Mouse (Mus musculus) large intestine, adult 2 months (tissue): Measurements from ENCODE around the gene Fam71a. TPM values are rescaled to one million over a fixed set of nuclear protein-coding genes. Genes with fewer than 3 reads are reported as not detected.

ENCODE experiments used
- DNase-seq: peaks from one replicate; pipeline ENCODE4 v3.0.0-alpha.2; 2012; ENCODE audit warnings: low read depth, low spot score
- WGBS: fragments of 180-500 bp; shearing (Covaris S2); methylation state at CpG from one replicate; pipeline ENCODE4 v1.1.7; 2018; 5-methylcytosine and 5-hydroxymethylcytosine counted together
- polyA plus RNA-seq: library from polyadenylated mRNA; depleted of rRNA; stranded (reverse); fragments of >200 nt; gene quantifications from 2 replicates; pipeline ENCODE4 v1.2.3, GENCODE M21; 2012; rRNA removed

Gene Fam71a
- not detected in 2 replicates for polyA plus RNA-seq

- no peak for DNase-seq
- 60% methylated on average over 3 of the region's 3 CpGs for WGBS
Measured at GRCm38 (mm10) chr1:191164717-191165116, at the start of gene Fam71a. TSS of gene Fam71a (minus strand) at chr1:191164817.

- no peak for DNase-seq
- 43% methylated on average over 2 of the region's 2 CpGs for WGBS
Measured at GRCm38 (mm10) chr1:191211096-191211495, 46.5 kb upstream of the Fam71a start.

- 83% methylated on average over 5 of the region's 5 CpGs for WGBS
- DNase-seq: no peak
Measured at GRCm38 (mm10) chr1:191205791-191206190, 41.2 kb upstream of the Fam71a start.

- WGBS: 44% methylated on average over 5 of the region's 5 CpGs
- no peak for DNase-seq
Measured at GRCm38 (mm10) chr1:191204876-191205275, 40.3 kb upstream of the Fam71a start.

GRCm38 (mm10) chr1:191203496-191203895 lies 38.9 kb upstream of the Fam71a start:
- no peak for DNase-seq
- WGBS: 30% methylated on average over 2 of the region's 2 CpGs

- 81% methylated on average over 11 of the region's 11 CpGs for WGBS
- DNase-seq: no peak
Measured at GRCm38 (mm10) chr1:191202208-191202952, 37.8 kb upstream of the Fam71a start.

GRCm38 (mm10) chr1:191200816-191201602 lies 36.4 kb upstream of the Fam71a start:
- 69% methylated on average over 9 of the region's 9 CpGs for WGBS
- no peak for DNase-seq

- 64% methylated on average over 7 of the region's 7 CpGs for WGBS
- DNase-seq: no peak
Measured at GRCm38 (mm10) chr1:191197916-191198315, 33.3 kb upstream of the Fam71a start.

- no peak for DNase-seq
- 85% methylated on average over 6 of the region's 6 CpGs for WGBS
Measured at GRCm38 (mm10) chr1:191196016-191196415, 31.4 kb upstream of the Fam71a start.

- no peak for DNase-seq
- 10% methylated on average over 14 of the region's 14 CpGs for WGBS
Measured at GRCm38 (mm10) chr1:191193657-191194424, 29.2 kb upstream of the Fam71a start.

- WGBS: 89% methylated on average over 6 of the region's 6 CpGs
- DNase-seq: no peak
Measured at GRCm38 (mm10) chr1:191192751-191193150, 28.1 kb upstream of the Fam71a start.

GRCm38 (mm10) chr1:191192213-191192612 lies 27.6 kb upstream of the Fam71a start:
- 76% methylated on average over 6 of the region's 6 CpGs for WGBS
- DNase-seq: no peak

- WGBS: 35% methylated on average over 6 of the region's 6 CpGs
- DNase-seq: no peak
Measured at GRCm38 (mm10) chr1:191189671-191190372, 25.2 kb upstream of the Fam71a start.

GRCm38 (mm10) chr1:191186386-191186770 lies 21.8 kb upstream of the Fam71a start:
- DNase-seq: no peak
- 6% methylated on average over 7 of the region's 7 CpGs for WGBS

- no peak for DNase-seq
- WGBS: under 1% methylated on average over 16 of the region's 16 CpGs
Measured at GRCm38 (mm10) chr1:191185761-191186385, 21.3 kb upstream of the Fam71a start.

GRCm38 (mm10) chr1:191184841-191185251 lies 20.2 kb upstream of the Fam71a start:
- WGBS: under 1% methylated on average over 22 of the region's 22 CpGs
- DNase-seq: no peak

GRCm38 (mm10) chr1:191184066-191184815 lies 19.6 kb upstream of the Fam71a start:
- 5% methylated on average over 42 of the region's 42 CpGs for WGBS
- DNase-seq: no peak
